Mouse (Mus musculus): ENCODE data around the gene Kif5a.
"Not testable (repeated sequence)": the region's sequence is repeated elsewhere in the genome, so short reads cannot be mapped to it uniquely, and the experiment has no call there.

Kif5a gene

GRCm38 (mm10) chr10:127262548-127263398 lies at the start of gene Kif5a:
TSS of gene Kif5a (minus strand) at chr10:127263348.
- no peak for DNase-seq (ENCODE audit: low spot score in 2 of 2)

DNA sequence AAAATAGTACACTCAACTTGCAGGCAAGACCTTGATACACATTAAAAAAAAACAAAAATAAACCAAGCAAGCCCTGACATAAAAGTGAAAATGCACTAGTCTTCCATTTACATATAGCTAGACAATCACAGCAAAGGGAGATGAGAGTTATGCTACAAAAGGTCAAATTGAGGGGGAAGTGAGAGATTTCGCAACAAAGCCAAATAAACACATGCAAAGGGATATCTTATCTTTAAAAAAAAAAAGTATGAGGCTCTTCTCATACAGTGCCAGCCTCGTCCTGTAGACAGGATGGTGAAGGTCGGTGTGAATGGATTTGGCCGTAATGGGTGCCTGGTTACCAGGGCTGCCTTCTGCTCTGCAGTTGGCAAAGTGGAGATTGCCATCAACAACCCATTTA lies 49.7 kb upstream of the Kif5a start:
- no peak for DNase-seq (ENCODE audit: low spot score in 2 of 2)

GRCm38 (mm10) chr10:127312356-127312676 lies 49.2 kb upstream of the Kif5a start:
- peak; percentile 83 to 92 for DNase-seq (ENCODE audit: low spot score in 2 of 2)

GRCm38 (mm10) chr10:127311476-127312355 lies 48.6 kb upstream of the Kif5a start, which contains the start of gene Mars:
TSS of gene Mars (minus strand) at chr10:127311786.
- peak; percentile 93 for DNase-seq (ENCODE audit: low spot score in 2 of 2)

DNA sequence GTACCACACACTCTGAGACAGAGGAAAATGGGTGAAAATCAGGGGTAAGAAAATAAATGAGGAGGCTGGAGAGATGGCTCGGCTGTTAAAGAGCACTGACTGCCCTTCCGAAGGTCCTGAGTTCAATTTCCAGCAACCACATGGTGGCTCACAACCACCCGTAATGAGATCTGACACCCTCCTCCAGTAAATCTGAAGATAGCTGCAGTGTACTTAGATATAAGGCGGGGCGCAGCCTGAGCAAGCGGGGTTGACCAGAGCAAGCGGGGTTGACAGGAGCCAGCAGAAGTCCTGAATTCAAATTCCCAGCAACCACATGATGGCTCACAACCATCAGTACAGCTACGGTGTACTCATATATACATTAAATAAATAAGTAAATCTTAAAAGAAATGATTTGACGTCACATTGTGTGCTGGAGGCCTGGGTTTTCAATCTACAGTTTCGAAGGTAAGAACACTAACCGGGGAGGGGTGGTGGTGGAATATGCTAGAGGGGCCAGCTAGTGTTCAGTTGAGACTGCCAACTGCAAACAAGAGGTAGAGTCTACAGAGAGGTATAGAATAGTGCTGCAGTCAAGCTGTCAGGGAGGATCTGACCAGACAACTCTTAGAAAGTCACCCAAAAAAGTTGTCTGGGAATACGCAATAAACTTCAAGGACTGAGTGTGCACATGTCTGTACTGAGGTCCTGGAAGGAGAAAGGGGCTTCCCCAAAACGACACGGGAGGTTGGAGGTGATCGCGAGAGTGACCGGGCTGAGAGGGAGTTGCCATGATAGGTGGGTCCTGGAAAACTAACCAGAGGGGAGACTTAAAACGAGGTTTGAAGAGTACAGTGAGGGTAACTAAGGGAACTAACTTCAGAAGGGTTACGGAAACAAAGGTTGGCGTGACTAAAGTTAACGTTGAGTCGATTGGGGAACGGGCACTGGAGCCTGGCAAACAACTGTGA lies 47.7 kb upstream of the Kif5a start:
- DNase-seq (ENCODE audit: low spot score in 2 of 2): peak in 1 of 2 experiments; percentile 67

GRCm38 (mm10) chr10:127309167-127309566 lies 46.0 kb upstream of the Kif5a start:
- not testable (repeated sequence) for DNase-seq (ENCODE audit: low spot score in 2 of 2)

- no peak for DNase-seq (ENCODE audit: low spot score in 2 of 2)
These were observed 40.0 kb upstream of the Kif5a start for GRCm38 (mm10) chr10:127303136-127303535.

DNA sequence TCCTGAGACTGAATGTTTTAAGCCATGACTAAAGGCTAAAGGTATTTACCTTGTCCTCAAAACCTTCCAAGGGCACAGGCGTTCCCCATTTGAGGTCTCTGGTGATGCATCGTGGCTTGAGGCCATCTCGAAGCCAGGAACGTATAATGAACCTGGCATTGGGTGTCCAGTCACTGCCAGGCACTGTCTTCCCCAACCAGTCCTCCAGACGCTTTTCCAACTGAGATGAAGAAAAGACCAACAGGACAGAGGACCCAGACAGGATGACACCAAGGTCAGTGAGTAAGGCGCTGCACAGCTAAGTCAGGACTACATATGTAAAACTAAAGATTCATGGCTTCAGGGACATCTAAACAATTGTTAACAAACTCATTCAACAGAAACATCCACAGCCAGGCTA lies 37.2 kb upstream of the Kif5a start:
- DNase-seq (ENCODE audit: low spot score in 2 of 2): no peak

GRCm38 (mm10) chr10:127297015-127297871 lies 34.1 kb upstream of the Kif5a start:
- DNase-seq (ENCODE audit: low spot score in 2 of 2): no peak

GRCm38 (mm10) chr10:127295986-127296794 lies 33.0 kb upstream of the Kif5a start:
- DNase-seq (ENCODE audit: low spot score in 2 of 2): no peak

DNA sequence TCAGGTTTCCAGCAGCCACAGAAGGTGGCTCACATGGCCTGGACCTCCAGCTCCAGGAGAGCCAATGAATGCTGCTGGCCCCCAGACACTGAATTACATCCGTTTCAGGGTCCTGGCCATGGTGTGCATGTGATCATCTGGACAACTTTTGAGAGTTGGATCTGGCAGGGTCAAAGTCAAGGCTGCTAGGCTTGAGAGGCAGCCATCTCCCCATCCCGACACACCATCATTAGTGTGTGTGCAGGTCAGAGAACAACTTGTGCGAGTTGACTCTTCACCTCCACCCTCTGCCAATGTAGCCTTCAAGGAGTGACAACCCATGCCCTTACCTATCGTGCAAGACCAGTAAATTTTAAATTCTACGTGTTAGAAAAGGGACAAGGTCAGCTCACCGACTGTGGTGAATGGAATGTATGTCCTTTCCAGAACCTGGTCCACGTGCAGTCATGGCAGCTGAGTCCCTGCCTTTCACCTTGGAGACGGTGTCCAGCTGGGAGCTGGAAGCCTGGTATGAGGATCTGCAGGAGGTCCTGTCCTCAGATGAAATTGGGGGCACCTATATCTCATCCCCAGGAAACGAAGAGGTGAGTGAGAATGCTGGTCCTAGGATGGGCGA lies 31.9 kb upstream of the Kif5a start:
- no peak for DNase-seq (ENCODE audit: low spot score in 2 of 2)

- no peak for DNase-seq (ENCODE audit: low spot score in 2 of 2)
These were observed 30.5 kb upstream of the Kif5a start for GRCm38 (mm10) chr10:127293590-127294113.

GRCm38 (mm10) chr10:127292987-127293538 lies 29.9 kb upstream of the Kif5a start:
- DNase-seq (ENCODE audit: low spot score in 2 of 2): no peak

- DNase-seq (ENCODE audit: low spot score in 2 of 2): peak in 1 of 2 experiments; percentile 62
These were observed 28.9 kb upstream of the Kif5a start for GRCm38 (mm10) chr10:127291881-127292638.

GRCm38 (mm10) chr10:127290930-127291880 lies 28.1 kb upstream of the Kif5a start:
- peak; percentile 67 to 85 for DNase-seq (ENCODE audit: low spot score in 2 of 2)

DNA sequence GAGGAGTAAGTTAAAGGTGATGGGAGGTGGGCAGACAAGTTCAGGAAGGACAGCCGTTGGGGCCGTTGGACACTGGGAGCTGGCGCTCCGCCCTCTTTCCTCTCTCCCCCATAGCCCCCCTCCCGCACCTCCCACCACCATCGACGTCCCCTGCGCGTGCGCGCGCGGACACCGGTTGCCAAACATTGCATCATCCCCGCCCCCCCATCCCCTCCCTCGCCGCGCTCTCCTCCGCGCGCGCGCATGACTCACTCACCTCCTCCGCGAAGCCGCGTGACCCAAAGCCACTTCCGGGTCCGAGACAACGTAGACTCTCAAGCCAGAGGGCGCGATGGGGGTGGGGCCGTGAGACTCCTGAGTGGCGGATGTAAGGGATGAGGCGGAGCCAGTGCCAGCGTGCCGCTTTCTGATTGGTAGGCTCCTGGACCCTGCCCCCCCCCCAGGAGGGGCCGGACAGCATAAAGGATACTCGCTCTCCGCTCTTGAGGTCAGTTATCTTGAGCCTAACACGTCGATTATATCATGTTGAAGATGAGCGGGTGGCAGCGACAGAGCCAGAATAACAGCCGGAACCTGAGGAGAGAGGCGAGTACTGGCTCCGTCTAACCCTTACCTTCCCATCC lies 27.3 kb upstream of the Kif5a start:
- peak; percentile 99 for DNase-seq (ENCODE audit: low spot score in 2 of 2)
